Mouse (Mus musculus): ENCODE measurements around the gene Ptprg.

GRCm38 (mm10) chr14:12059149-12059548 lies 505.8 kb downstream of the Ptprg start:
- TF ChIP-seq CTCF (IDR thresholded peaks at IDR 0.05; ENCODE audit: low read depth) (no peak), EP300 (IDR thresholded peaks at IDR 0.05; ENCODE audit: low read depth) (no peak)
